Mouse (Mus musculus) forebrain, embryonic 10.5 days (tissue): ENCODE measurements around the gene 9930104L06Rik. TPM values are rescaled to one million over a fixed set of nuclear protein-coding genes. Genes with fewer than 3 reads are reported as not detected.

Experiments
- DNase-seq: peaks from one replicate; pipeline ENCODE4 v3.0.0-alpha.2; 2017; ENCODE audit warnings: low spot score; ENCODE audit errors: extremely low spot score
- H3K27ac ChIP-seq: fragments of 300-500 bp; sonication (generic); 2 replicates; pipeline ENCODE4 v1.5.1; 2016; ENCODE audit warnings: mild to moderate bottlenecking
- H3K27me3 ChIP-seq: fragments of 300-500 bp; sonication (generic); 2 replicates; pipeline ENCODE4 v1.6.1; 2016; ENCODE audit warnings: mild to moderate bottlenecking; ENCODE audit not compliant: poor library complexity, severe bottlenecking
- H3K36me3 ChIP-seq: fragments of 300-500 bp; sonication (generic); replicated peaks from 2 replicates; pipeline ENCODE4 v1.6.1; 2016; ENCODE audit warnings: mild to moderate bottlenecking, moderate library complexity
- H3K4me1 ChIP-seq: fragments of 300-500 bp; sonication (generic); 2 replicates; pipeline ENCODE4 v1.6.1; 2016
- H3K4me3 ChIP-seq: fragments of 300-500 bp; sonication (generic); 2 replicates; pipeline ENCODE4 v1.5.1; 2016; ENCODE audit warnings: mild to moderate bottlenecking, moderate library complexity
- H3K9me3 ChIP-seq: fragments of 300-500 bp; sonication (generic); 2 replicates; pipeline ENCODE4 v1.6.1; 2016; ENCODE audit warnings: mild to moderate bottlenecking, moderate library complexity
- WGBS: fragments of 180-500 bp; shearing (Covaris S2); methylation state at CpG from one replicate; pipeline ENCODE4 v1.1.7; 2016; 5-methylcytosine and 5-hydroxymethylcytosine counted together
- polyA plus RNA-seq: library from polyadenylated mRNA; unstranded; fragments of >200 nt; fragmentation: Nextera tagmentation; extraction: Ambion mirVana; gene quantifications from 2 replicates; pipeline ENCODE4 v1.2.1, GENCODE M21; 2016

The 9930104L06Rik gene
- polyA plus RNA-seq, 1 experiment from 2014 or later = 17.5 TPM

- peak; percentile 81 for DNase-seq
- no peak overlapping the region for H3K27ac ChIP-seq
- WGBS = 12% methylated on average over 4 of the region's 4 CpGs
- H3K27me3 ChIP-seq = no peaks in the 10 kb centered on the region
- peaks cover 16% of the 10 kb centered on the region for H3K4me1 ChIP-seq
- H3K4me3 ChIP-seq = no peak overlapping the region; the same call in 1 of the 2 replicates
- peaks cover 52% of the 10 kb centered on the region for H3K36me3 ChIP-seq
- H3K9me3 ChIP-seq = no peaks in the 10 kb centered on the region
Observed at GRCm38 (mm10) chr4:124943022-124943421, 6.2 kb downstream of the 9930104L06Rik start.

- H3K4me1 ChIP-seq = peaks cover 12% of the 10 kb centered on the region
- no peak for DNase-seq
- H3K9me3 ChIP-seq = no peaks in the 10 kb centered on the region
- H3K4me3 ChIP-seq = no peak overlapping the region
- WGBS = 75% methylated on average over 5 of the region's 5 CpGs
- H3K36me3 ChIP-seq = peaks cover 45% of the 10 kb centered on the region
- H3K27ac ChIP-seq = no peak overlapping the region
- no peaks in the 10 kb centered on the region for H3K27me3 ChIP-seq
Observed at GRCm38 (mm10) chr4:124943781-124944180, 6.9 kb downstream of the 9930104L06Rik start.

GRCm38 (mm10) chr4:124944961-124945360 is 8.1 kb downstream of the 9930104L06Rik start:
- no peak overlapping the region for H3K4me3 ChIP-seq
- DNase-seq = no peak

GRCm38 (mm10) chr4:124949488-124949887 is 12.6 kb downstream of the 9930104L06Rik start:
- 0 out of 2 replicates have a peak, but pooled peaks cover 2% of the 10 kb centered on the region for H3K36me3 ChIP-seq
- H3K4me3 ChIP-seq = no peak overlapping the region
- no peak for DNase-seq
- WGBS = 89% methylated on average over 3 of the region's 3 CpGs
- H3K27me3 ChIP-seq = 0 out of 2 replicates have a peak, but pooled peaks cover 3% of the 10 kb centered on the region
- H3K27ac ChIP-seq = 0 out of 2 replicates have a peak overlapping the region, but pooled peaks have one; percentile 15
- peaks cover 12% of the 10 kb centered on the region for H3K4me1 ChIP-seq
- H3K9me3 ChIP-seq = no peaks in the 10 kb centered on the region

More at GRCm38 (mm10) chr4:124944961-124945360, 8.1 kb downstream of the 9930104L06Rik start:
- no peaks in the 10 kb centered on the region for H3K9me3 ChIP-seq
- WGBS = 65% methylated on average over 2 of the region's 2 CpGs
- H3K36me3 ChIP-seq = peaks cover 33% of the 10 kb centered on the region
- H3K4me1 ChIP-seq = peaks cover 12% of the 10 kb centered on the region
- 0 out of 2 replicates have a peak overlapping the region, but pooled peaks have one; percentile 20 for H3K27ac ChIP-seq
- H3K27me3 ChIP-seq = no peaks in the 10 kb centered on the region

GRCm38 (mm10) chr4:124950181-124951035 is 13.6 kb downstream of the 9930104L06Rik start:
- WGBS = 89% methylated on average over 21 of the region's 21 CpGs
- H3K4me3 ChIP-seq = no peak overlapping the region
- H3K9me3 ChIP-seq = no peaks in the 10 kb centered on the region
- 0 out of 2 replicates have a peak, but pooled peaks cover 2% of the 10 kb centered on the region for H3K36me3 ChIP-seq
- DNase-seq = no peak
- H3K4me1 ChIP-seq = peaks cover 12% of the 10 kb centered on the region
- H3K27me3 ChIP-seq = 0 out of 2 replicates have a peak, but pooled peaks cover 3% of the 10 kb centered on the region
- H3K27ac ChIP-seq = peak overlapping the region; percentile 37; the same call in 1 of the 2 replicates

GRCm38 (mm10) chr4:124951036-124951433 is 14.2 kb downstream of the 9930104L06Rik start:
- Histone ChIP-seq H3K27me3 (0 out of 2 replicates have a peak, but pooled peaks cover 3% of the 10 kb centered on the region), H3K4me3 (no peak overlapping the region), H3K36me3 (0 out of 2 replicates have a peak, but pooled peaks cover under 1% of the 10 kb centered on the region), H3K4me1 (peaks cover 12% of the 10 kb centered on the region), H3K9me3 (no peaks in the 10 kb centered on the region), H3K27ac (no peak overlapping the region)
- WGBS = 57% methylated on average over 10 of the region's 10 CpGs
- DNase-seq = no peak

- no peak for DNase-seq
- H3K4me1 ChIP-seq = peaks cover 5% of the 10 kb centered on the region
- H3K4me3 ChIP-seq = no peak overlapping the region
- no peaks in the 10 kb centered on the region for H3K9me3 ChIP-seq
- WGBS = 73% methylated on average over 4 of the region's 4 CpGs
- H3K27me3 ChIP-seq = 0 out of 2 replicates have a peak, but pooled peaks cover 3% of the 10 kb centered on the region
- H3K27ac ChIP-seq = 0 out of 2 replicates have a peak overlapping the region, but pooled peaks have one; percentile 20
- no peaks in the 10 kb centered on the region for H3K36me3 ChIP-seq
Observed at GRCm38 (mm10) chr4:124953546-124953945, 16.7 kb downstream of the 9930104L06Rik start.

GRCm38 (mm10) chr4:124957284-124957683 is 20.4 kb downstream of the 9930104L06Rik start:
- Histone ChIP-seq H3K4me1 (peaks cover 17% of the 10 kb centered on the region), H3K27me3 (0 out of 2 replicates have a peak, but pooled peaks cover 3% of the 10 kb centered on the region), H3K9me3 (no peaks in the 10 kb centered on the region), H3K27ac (no peak overlapping the region), H3K36me3 (no peaks in the 10 kb centered on the region), H3K4me3 (no peak overlapping the region)
- no peak for DNase-seq
- WGBS = 90% methylated on average over 2 of the region's 2 CpGs

- H3K4me1 ChIP-seq = peaks cover 35% of the 10 kb centered on the region
- no peaks in the 10 kb centered on the region for H3K9me3 ChIP-seq
- no peak for DNase-seq
- H3K4me3 ChIP-seq = no peak overlapping the region
- no peaks in the 10 kb centered on the region for H3K36me3 ChIP-seq
- peak overlapping the region; percentile 72 for H3K27ac ChIP-seq
- whole genome bisulfite sequencing = 78% methylated on average over 11 of the region's 11 CpGs
- H3K27me3 ChIP-seq = 0 out of 2 replicates have a peak, but pooled peaks cover under 1% of the 10 kb centered on the region
Observed at GRCm38 (mm10) chr4:124959062-124959461, 22.2 kb downstream of the 9930104L06Rik start.

GRCm38 (mm10) chr4:124960940-124961339 is 24.1 kb downstream of the 9930104L06Rik start:
- no peak for DNase-seq
- WGBS = 95% methylated on average over 11 of the region's 11 CpGs
- H3K27ac ChIP-seq = 0 out of 2 replicates have a peak overlapping the region, but pooled peaks have one; percentile 3
- no peak overlapping the region for H3K4me3 ChIP-seq
- H3K4me1 ChIP-seq = peaks cover 54% of the 10 kb centered on the region
- no peaks in the 10 kb centered on the region for H3K27me3 ChIP-seq
- H3K36me3 ChIP-seq = no peaks in the 10 kb centered on the region
- H3K9me3 ChIP-seq = no peaks in the 10 kb centered on the region

- no peaks in the 10 kb centered on the region for H3K36me3 ChIP-seq
- H3K4me1 ChIP-seq = peaks cover 64% of the 10 kb centered on the region
- peak overlapping the region; percentile 89 for H3K27ac ChIP-seq
- no peak for DNase-seq
- H3K27me3 ChIP-seq = no peaks in the 10 kb centered on the region
- H3K9me3 ChIP-seq = no peaks in the 10 kb centered on the region
- H3K4me3 ChIP-seq = no peak overlapping the region
- WGBS = 47% methylated on average over 11 of the region's 11 CpGs
Observed at GRCm38 (mm10) chr4:124962576-124962975, 25.7 kb downstream of the 9930104L06Rik start.

- Histone ChIP-seq H3K4me3 (peak overlapping the region; percentile 27; the same call in 1 of the 2 replicates), H3K4me1 (peaks cover 75% of the 10 kb centered on the region), H3K36me3 (no peaks in the 10 kb centered on the region), H3K9me3 (no peaks in the 10 kb centered on the region), H3K27me3 (no peaks in the 10 kb centered on the region), H3K27ac (peak overlapping the region; percentile 89)
- DNase-seq = peak; percentile 81
- 4% methylated on average over 8 of the region's 8 CpGs for WGBS
Observed at GRCm38 (mm10) chr4:124964912-124965599, 28.2 kb downstream of the 9930104L06Rik start.
